Mouse (Mus musculus) embryonic facial prominence, embryonic 10.5 days (tissue): ENCODE results near the gene Ascc3. TPM values are rescaled to one million over a fixed set of nuclear protein-coding genes. Genes with fewer than 3 reads are reported as not detected.

Experiments used
- DNase-seq: peaks from one replicate; pipeline ENCODE4 v3.0.0-alpha.2; 2017; ENCODE audit warnings: low spot score
- H3K27ac ChIP-seq: fragments of 300-500 bp; sonication (generic); replicated peaks from 2 replicates; pipeline ENCODE4 v1.5.1; 2016; ENCODE audit warnings: mild to moderate bottlenecking
- H3K27me3 ChIP-seq: fragments of 300-500 bp; sonication (generic); replicated peaks from 2 replicates; pipeline ENCODE4 v1.6.1; 2016; ENCODE audit warnings: low read depth, mild to moderate bottlenecking; ENCODE audit not compliant: poor library complexity, severe bottlenecking
- H3K36me3 ChIP-seq: fragments of 300-500 bp; sonication (generic); replicated peaks from 2 replicates; pipeline ENCODE4 v1.6.1; 2016; ENCODE audit warnings: mild to moderate bottlenecking, moderate library complexity
- H3K4me1 ChIP-seq: fragments of 300-500 bp; sonication (generic); 2 replicates; pipeline ENCODE4 v1.6.1; 2016
- H3K4me3 ChIP-seq: fragments of 300-500 bp; sonication (generic); 2 replicates; pipeline ENCODE4 v1.5.1; 2016; ENCODE audit warnings: mild to moderate bottlenecking, moderate library complexity
- H3K9me3 ChIP-seq: fragments of 300-500 bp; sonication (generic); 2 replicates; pipeline ENCODE4 v1.6.1; 2016; ENCODE audit warnings: mild to moderate bottlenecking
- WGBS: fragments of 180-500 bp; shearing (Covaris S2); methylation state at CpG from one replicate; pipeline ENCODE4 v1.1.7; 2016; 5-methylcytosine and 5-hydroxymethylcytosine counted together
- polyA plus RNA-seq: library from polyadenylated mRNA; unstranded; fragments of >200 nt; fragmentation: Nextera tagmentation; extraction: Ambion mirVana; gene quantifications from 2 replicates; pipeline ENCODE4 v1.2.1, GENCODE M21; 2016

Gene Ascc3
- polyA plus RNA-seq, 1 experiment from 2014 or later, result 17.0 TPM

- 87% methylated on average over 2 of the region's 2 CpGs for WGBS
- no peak overlapping the region for H3K27ac ChIP-seq
- H3K27me3 ChIP-seq, result no peaks in the 10 kb centered on the region
- no peaks in the 10 kb centered on the region for H3K36me3 ChIP-seq
- H3K9me3 ChIP-seq, result no peaks in the 10 kb centered on the region
- H3K4me1 ChIP-seq, result no peaks in the 10 kb centered on the region
- H3K4me3 ChIP-seq, result no peak overlapping the region
- no peak for DNase-seq
Observed at GRCm38 (mm10) chr10:50773846-50774245, 181.4 kb downstream of the Ascc3 start.

GRCm38 (mm10) chr10:50792840-50793239 is 200.4 kb downstream of the Ascc3 start:
- 66% methylated on average over 5 of the region's 5 CpGs for WGBS
- H3K27me3 ChIP-seq, result no peaks in the 10 kb centered on the region
- no peak overlapping the region for H3K27ac ChIP-seq
- H3K4me3 ChIP-seq, result no peak overlapping the region
- no peaks in the 10 kb centered on the region for H3K36me3 ChIP-seq
- no peaks in the 10 kb centered on the region for H3K4me1 ChIP-seq
- no peaks in the 10 kb centered on the region for H3K9me3 ChIP-seq
- DNase-seq, result no peak

GRCm38 (mm10) chr10:50801594-50801993 is 209.1 kb downstream of the Ascc3 start:
- no peaks in the 10 kb centered on the region for H3K27me3 ChIP-seq
- no peaks in the 10 kb centered on the region for H3K9me3 ChIP-seq
- peaks cover 7% of the 10 kb centered on the region for H3K4me1 ChIP-seq
- no peak overlapping the region for H3K4me3 ChIP-seq
- WGBS, result 71% methylated on average over 2 of the region's 2 CpGs
- H3K27ac ChIP-seq, result no peak overlapping the region
- no peaks in the 10 kb centered on the region for H3K36me3 ChIP-seq
- no peak for DNase-seq

GRCm38 (mm10) chr10:50802380-50802779 is 209.9 kb downstream of the Ascc3 start:
- Histone ChIP-seq H3K27me3 (no peaks in the 10 kb centered on the region), H3K27ac (no peak overlapping the region)
- WGBS, result 63% methylated on average over 2 of the region's 2 CpGs

GRCm38 (mm10) chr10:50806166-50806565 is 213.7 kb downstream of the Ascc3 start:
- Histone ChIP-seq H3K4me1 (peaks cover 7% of the 10 kb centered on the region), H3K27me3 (no peaks in the 10 kb centered on the region), H3K4me3 (no peak overlapping the region), H3K9me3 (no peaks in the 10 kb centered on the region), H3K36me3 (no peaks in the 10 kb centered on the region), H3K27ac (no peak overlapping the region)
- WGBS, result 84% methylated on average over 2 of the region's 2 CpGs
- DNase-seq, result no peak

More at GRCm38 (mm10) chr10:50802380-50802779, 209.9 kb downstream of the Ascc3 start:
- peaks cover 7% of the 10 kb centered on the region for H3K4me1 ChIP-seq
- DNase-seq, result no peak
- no peak overlapping the region for H3K4me3 ChIP-seq
- H3K36me3 ChIP-seq, result no peaks in the 10 kb centered on the region
- no peaks in the 10 kb centered on the region for H3K9me3 ChIP-seq

- Histone ChIP-seq H3K9me3 (no peaks in the 10 kb centered on the region), H3K27me3 (no peaks in the 10 kb centered on the region), H3K27ac (no peak overlapping the region), H3K4me1 (no peaks in the 10 kb centered on the region), H3K4me3 (no peak overlapping the region), H3K36me3 (no peaks in the 10 kb centered on the region)
- DNase-seq, result no peak
- WGBS, result 82% methylated on average over 1 of the region's 1 CpGs
Observed at GRCm38 (mm10) chr10:50822363-50822762, 229.9 kb downstream of the Ascc3 start.

- no peak for DNase-seq
- no peaks in the 10 kb centered on the region for H3K9me3 ChIP-seq
Observed at GRCm38 (mm10) chr10:50826829-50827228, 234.4 kb downstream of the Ascc3 start.

GRCm38 (mm10) chr10:50834533-50834932 is 242.1 kb downstream of the Ascc3 start:
- no peaks in the 10 kb centered on the region for H3K9me3 ChIP-seq
- WGBS, result 88% methylated on average over 2 of the region's 2 CpGs
- no peak overlapping the region for H3K4me3 ChIP-seq
- DNase-seq, result no peak
- H3K27ac ChIP-seq, result no peak overlapping the region
- no peaks in the 10 kb centered on the region for H3K4me1 ChIP-seq
- H3K27me3 ChIP-seq, result no peaks in the 10 kb centered on the region
- no peaks in the 10 kb centered on the region for H3K36me3 ChIP-seq

More at GRCm38 (mm10) chr10:50826829-50827228, 234.4 kb downstream of the Ascc3 start:
- H3K27me3 ChIP-seq, result no peaks in the 10 kb centered on the region
- no peaks in the 10 kb centered on the region for H3K4me1 ChIP-seq
- H3K4me3 ChIP-seq, result no peak overlapping the region
- no peak overlapping the region for H3K27ac ChIP-seq
- no peaks in the 10 kb centered on the region for H3K36me3 ChIP-seq

- H3K4me3 ChIP-seq, result no peak overlapping the region
- no peaks in the 10 kb centered on the region for H3K27me3 ChIP-seq
- DNase-seq, result no peak
- H3K4me1 ChIP-seq, result no peaks in the 10 kb centered on the region
- 0 out of 2 replicates have a peak, but pooled peaks cover 4% of the 10 kb centered on the region for H3K36me3 ChIP-seq
- no peak overlapping the region for H3K27ac ChIP-seq
- no peaks in the 10 kb centered on the region for H3K9me3 ChIP-seq
- WGBS, result 90% methylated on average over 3 of the region's 3 CpGs
Observed at GRCm38 (mm10) chr10:50843363-50843762, 250.9 kb downstream of the Ascc3 start.

- no peaks in the 10 kb centered on the region for H3K36me3 ChIP-seq
- no peak for DNase-seq
- 82% methylated on average over 4 of the region's 4 CpGs for WGBS
- H3K9me3 ChIP-seq, result no peaks in the 10 kb centered on the region
- H3K4me3 ChIP-seq, result no peak overlapping the region
- no peak overlapping the region for H3K27ac ChIP-seq
- H3K27me3 ChIP-seq, result no peaks in the 10 kb centered on the region
- H3K4me1 ChIP-seq, result no peaks in the 10 kb centered on the region
Observed at GRCm38 (mm10) chr10:50868202-50868601, 275.7 kb downstream of the Ascc3 start.

GRCm38 (mm10) chr10:50876952-50877351 is 284.5 kb downstream of the Ascc3 start:
- no peaks in the 10 kb centered on the region for H3K27me3 ChIP-seq
- no peaks in the 10 kb centered on the region for H3K36me3 ChIP-seq
- no peak for DNase-seq
- H3K4me3 ChIP-seq, result no peak overlapping the region
- no peak overlapping the region for H3K27ac ChIP-seq
- no peaks in the 10 kb centered on the region for H3K4me1 ChIP-seq
- 84% methylated on average over 5 of the region's 5 CpGs for WGBS
- H3K9me3 ChIP-seq, result no peaks in the 10 kb centered on the region

- DNase-seq, result no peak
- H3K4me3 ChIP-seq, result no peak overlapping the region
- WGBS, result 16% methylated on average over 2 of the region's 2 CpGs
- peaks cover 4% of the 10 kb centered on the region; the same call in 1 of the 2 replicates for H3K27me3 ChIP-seq
- no peaks in the 10 kb centered on the region for H3K36me3 ChIP-seq
- no peaks in the 10 kb centered on the region for H3K4me1 ChIP-seq
- H3K9me3 ChIP-seq, result no peaks in the 10 kb centered on the region
- no peak overlapping the region for H3K27ac ChIP-seq
Observed at GRCm38 (mm10) chr10:50881476-50882069, 289.1 kb downstream of the Ascc3 start.

- Histone ChIP-seq H3K4me3 (no peak overlapping the region), H3K9me3 (no peaks in the 10 kb centered on the region), H3K36me3 (no peaks in the 10 kb centered on the region), H3K4me1 (no peaks in the 10 kb centered on the region), H3K27ac (no peak overlapping the region), H3K27me3 (peaks cover 10% of the 10 kb centered on the region)
- WGBS, result 58% methylated on average over 2 of the region's 2 CpGs
- DNase-seq, result no peak
Observed at GRCm38 (mm10) chr10:50882366-50882765, 289.9 kb downstream of the Ascc3 start.
